Mouse (Mus musculus): ENCODE results near the gene Parva.

The Parva gene

GRCm38 (mm10) chr7:112428158-112428535 is 842 bp downstream of the Parva start:
- DNase-seq: peak; percentile 10 to 14

GRCm38 (mm10) chr7:112439846-112440245 is 12.5 kb downstream of the Parva start:
- no peak for DNase-seq

- no peak for DNase-seq
Measured at GRCm38 (mm10) chr7:112444152-112444984, 17.1 kb downstream of the Parva start.

DNA sequence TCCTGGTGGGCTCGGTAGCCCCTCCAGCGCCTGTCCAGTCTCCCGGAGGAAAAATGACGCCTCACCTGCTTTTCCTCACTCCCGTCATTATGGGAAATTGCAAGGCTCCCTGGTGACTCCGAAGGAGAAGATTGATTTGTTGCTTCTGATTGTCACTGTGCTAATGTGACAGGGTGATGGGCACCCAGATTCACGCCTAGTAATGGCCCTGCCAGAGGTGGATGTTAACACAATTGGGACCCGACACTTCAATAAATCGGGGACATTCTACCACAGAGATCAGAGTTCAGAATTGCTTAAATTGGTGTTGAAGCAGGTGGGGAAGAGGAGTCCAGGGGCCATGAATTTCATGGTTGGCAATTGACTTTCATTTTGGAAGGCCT is 17.7 kb downstream of the Parva start:
- no peak for DNase-seq

DNA sequence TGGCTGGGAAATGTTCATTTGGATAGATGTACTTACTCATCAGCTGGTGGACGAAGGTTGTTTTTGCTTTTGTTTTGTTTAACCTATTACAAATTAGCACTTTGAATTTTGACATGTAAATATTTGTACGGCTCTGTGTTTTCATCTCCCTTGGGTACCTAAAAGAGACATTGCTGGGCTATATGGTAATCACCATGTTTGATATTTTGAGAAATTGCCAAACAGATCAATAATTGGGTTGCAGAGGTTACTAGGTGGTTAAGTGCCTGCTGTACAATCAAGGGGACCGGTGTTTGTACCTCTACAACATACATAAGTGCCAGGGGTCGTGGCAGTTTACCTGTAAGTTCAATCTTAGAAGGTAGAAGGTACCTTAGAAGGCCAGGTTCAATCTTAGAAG is 19.2 kb downstream of the Parva start:
- DNase-seq: no peak

- no peak for DNase-seq
Measured at GRCm38 (mm10) chr7:112449954-112450700, 22.8 kb downstream of the Parva start.

DNA sequence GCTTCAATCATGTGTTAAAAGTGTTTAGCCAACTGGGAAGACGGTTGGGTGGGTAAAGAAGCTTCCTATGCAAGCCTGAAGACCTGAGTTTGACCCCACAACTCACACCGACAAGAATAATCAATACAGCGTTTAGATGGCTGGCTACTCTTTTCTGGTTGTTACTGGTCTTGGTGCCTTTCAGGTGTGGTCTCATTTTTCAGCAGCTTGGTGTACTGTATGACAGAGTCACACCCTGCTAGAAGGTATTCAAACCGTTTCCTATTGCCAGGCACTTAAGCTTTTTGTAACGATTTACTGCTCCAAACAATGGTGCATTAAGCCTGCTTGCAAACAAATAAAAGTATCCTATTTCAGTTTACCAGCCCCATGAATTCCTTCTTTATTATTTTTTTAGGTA is 25.2 kb downstream of the Parva start:
- DNase-seq: no peak

DNA sequence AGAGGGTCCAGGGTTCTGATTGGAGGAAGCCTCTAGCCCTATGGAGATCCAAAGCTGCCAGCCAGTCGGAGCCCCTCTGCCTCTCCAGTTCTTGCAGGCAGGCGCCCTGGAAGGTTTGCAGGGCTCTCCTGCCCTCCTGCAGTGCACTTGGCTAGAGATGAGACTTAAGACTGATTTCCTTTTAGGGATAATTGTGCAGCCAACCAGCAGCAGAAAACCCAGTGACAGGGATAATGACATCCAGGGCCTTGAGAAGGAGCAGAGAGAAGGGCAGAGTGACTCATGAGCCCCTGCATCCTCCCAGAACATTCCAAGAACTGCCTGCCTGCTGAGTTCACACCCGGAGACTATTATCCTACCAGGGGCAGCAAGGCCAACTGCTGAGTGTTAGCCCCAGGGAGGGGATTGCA is 26.5 kb downstream of the Parva start:
- DNase-seq: no peak

DNA sequence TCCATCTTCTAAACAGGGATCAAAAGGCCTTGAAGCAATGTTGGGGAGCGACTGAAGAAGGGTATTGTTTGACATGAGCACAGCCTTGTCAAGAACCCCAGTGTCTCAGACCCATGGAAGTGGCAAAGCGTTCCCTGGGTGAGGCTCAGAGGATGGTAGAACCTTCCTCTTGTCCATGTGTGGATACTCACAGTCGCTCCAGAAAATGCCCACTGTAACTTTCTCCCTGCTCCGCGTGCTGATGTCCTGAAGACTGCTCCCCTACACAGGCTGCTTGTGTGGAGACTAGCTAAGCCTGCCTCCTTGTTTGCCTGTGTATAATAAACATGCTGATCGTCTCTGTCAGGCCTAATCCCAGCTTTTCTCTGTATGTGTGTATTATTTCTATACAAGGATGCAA is 27.1 kb downstream of the Parva start:
- no peak for DNase-seq

DNA sequence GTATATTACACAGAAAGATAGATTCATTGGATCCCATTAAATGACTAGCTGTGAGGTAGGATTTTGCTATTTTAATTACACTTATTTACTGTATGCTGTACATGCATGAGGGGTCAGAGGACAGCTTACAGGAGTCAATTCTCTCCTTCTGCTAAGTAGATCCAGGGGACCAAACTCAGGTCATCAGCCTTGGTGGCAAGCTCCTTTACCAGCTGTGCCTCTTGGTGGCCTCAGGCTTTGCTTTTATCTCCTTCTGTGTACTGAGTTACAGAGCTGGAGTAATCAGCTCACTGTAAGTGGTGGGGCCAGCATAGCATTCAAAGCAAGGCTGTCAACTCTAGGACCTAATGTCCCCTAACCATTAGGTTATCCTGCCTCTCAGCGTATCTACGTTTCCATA is 27.6 kb downstream of the Parva start:
- DNase-seq: no peak

DNA sequence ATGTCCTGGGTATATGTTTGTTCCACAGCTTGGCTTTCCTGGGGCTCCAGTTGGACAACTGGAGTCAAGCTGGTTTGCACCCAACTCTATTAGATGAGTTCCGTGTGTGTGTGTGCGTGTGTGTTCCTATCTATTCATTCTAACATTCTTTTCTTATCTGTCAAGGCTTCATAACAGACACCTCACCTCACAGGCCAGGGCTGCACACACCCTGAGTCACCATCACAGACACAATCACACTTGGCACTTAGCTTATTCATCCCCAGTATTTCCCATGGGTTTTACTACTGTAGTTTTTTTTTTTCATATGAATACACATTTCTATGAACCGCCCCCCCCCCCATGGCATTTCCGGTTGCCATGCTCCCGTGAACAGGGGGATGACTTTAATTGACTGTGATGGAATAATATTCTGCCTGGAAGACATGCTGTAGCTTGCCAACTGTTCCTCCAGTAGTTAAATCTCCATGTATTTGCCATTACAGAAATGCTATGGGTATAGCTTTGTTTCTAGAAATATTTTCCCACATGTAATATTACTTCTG is 28.3 kb downstream of the Parva start:
- no peak for DNase-seq

- DNase-seq: no peak
Measured at GRCm38 (mm10) chr7:112457373-112457772, 30.1 kb downstream of the Parva start.

- DNase-seq: no peak
Measured at GRCm38 (mm10) chr7:112457920-112458319, 30.6 kb downstream of the Parva start.

GRCm38 (mm10) chr7:112458440-112458839 is 31.1 kb downstream of the Parva start:
- no peak for DNase-seq

- DNase-seq: no peak
Measured at GRCm38 (mm10) chr7:112463074-112463473, 35.8 kb downstream of the Parva start.

GRCm38 (mm10) chr7:112465920-112466319 is 38.6 kb downstream of the Parva start:
- no peak for DNase-seq

- DNase-seq: no peak
Measured at GRCm38 (mm10) chr7:112466786-112467185, 39.5 kb downstream of the Parva start.

- DNase-seq: no peak
Measured at GRCm38 (mm10) chr7:112467687-112468111, 40.4 kb downstream of the Parva start.

GRCm38 (mm10) chr7:112469817-112470216 is 42.5 kb downstream of the Parva start:
- peak; percentile 10 to 58 for DNase-seq

- no peak for DNase-seq
Measured at GRCm38 (mm10) chr7:112471316-112471715, 44.0 kb downstream of the Parva start.

DNA sequence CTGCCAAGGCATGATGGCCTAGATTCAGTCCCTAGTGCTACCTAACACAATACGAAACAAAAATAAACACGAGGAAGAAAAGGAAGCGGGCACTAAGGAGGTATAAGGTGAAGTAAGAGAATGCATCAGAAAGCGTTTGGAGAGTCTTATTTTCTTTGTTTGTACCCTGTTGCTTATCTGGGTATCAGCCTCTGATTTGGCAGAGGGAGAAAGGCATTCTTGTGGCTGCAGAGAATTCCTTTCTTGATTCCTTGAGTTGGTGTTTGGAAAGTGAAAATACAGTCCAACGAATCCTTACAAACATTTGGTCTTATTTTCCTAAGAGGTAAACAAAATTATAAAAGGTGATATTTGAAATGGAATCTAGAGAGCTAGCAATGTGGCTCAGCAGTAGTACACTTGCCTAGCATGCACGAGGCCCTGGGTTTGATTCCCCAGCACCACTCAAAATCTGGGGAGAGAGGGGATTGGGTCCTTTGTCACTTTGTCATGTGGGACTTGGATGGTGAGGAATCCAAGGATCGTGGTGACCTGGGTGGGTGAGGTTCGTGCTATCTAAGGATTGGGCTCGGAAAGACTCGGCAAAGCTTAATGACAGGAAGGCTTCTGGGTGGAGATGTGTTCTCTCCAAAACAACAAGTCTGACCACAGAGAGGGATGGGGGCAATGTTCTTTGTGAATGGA is 44.9 kb downstream of the Parva start:
- no peak for DNase-seq

DNA sequence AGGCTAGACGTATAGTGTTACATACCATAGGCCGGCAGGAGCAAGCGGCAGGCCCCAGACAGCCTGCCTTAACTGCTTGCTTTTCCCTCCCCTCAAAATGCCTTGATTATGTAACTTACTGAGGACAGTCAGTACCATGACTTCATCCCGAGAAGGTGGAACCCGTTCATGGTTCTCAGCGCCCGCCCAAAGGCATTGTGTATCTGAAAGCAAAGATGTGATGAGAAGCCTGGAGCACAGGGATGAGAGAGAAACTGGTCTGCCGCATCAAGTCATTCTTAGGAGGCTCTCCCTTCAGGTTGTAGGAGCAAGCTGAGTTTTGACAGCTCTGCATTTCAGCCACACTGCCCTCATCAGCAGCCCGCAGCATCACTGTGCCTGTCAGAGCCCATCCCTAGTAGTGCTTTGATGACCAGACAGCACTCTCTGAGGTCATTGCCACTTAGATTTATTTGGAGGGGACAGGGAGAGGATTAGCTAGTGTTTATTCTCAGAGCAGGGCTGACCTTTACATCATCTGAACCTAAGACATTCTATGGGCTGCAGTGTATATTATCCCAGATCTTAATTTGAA is 45.5 kb downstream of the Parva start:
- no peak for DNase-seq

All from spleen, adult 18-20 months (tissue).